Mouse (Mus musculus): ENCODE measurements around the gene Slc34a3. TPM values are rescaled to one million over a fixed set of nuclear protein-coding genes. Genes with fewer than 3 reads are reported as not detected.
A peak's percentile ranks its signal among the peaks of the same experiment; 100 is the strongest.

Gene Slc34a3
- polyA plus RNA-seq, 1 experiment from 2014 or later = not detected

- Histone ChIP-seq H3K4me3 (ENCODE audit: low read length) (peak within 1 kb of the TSS; percentile 94), H3K27ac (ENCODE audit: low read length) (peak within 1 kb of the TSS; percentile 91), H3K4me2 (ENCODE audit: low read depth, low read length) (peak within 1 kb of the TSS; percentile 96), H3K4me1 (ENCODE audit: control insufficient read depth, insufficient read depth, low read length) (peaks cover 10% of the 10 kb centered on the region), H3K27me3 (ENCODE audit: control insufficient read depth, insufficient read depth, low read length) (no peaks in the 10 kb centered on the region), H3K9ac (ENCODE audit: low read length) (peak within 1 kb of the TSS; percentile 94), H3K36me3 (ENCODE audit: control insufficient read depth, insufficient read depth) (peaks cover 2% of the 10 kb centered on the region), H3K9me3 (replicated peaks; ENCODE audit: control insufficient read depth, low read length) (no peaks in the 10 kb centered on the region)
- peak; percentile 97 for ATAC-seq (replicated peaks; ENCODE audit: extremely low read depth, insufficient read depth, low FRiP score)
- under 1% methylated on average over 44 of the region's 44 CpGs for WGBS
These were observed 23.0 kb downstream of the Slc34a3 start, which contains the start of gene Nelfb for GRCm38 (mm10) chr2:25211121-25211670. Nelfb (minus strand) TSS chr2:25211489.

DNA sequence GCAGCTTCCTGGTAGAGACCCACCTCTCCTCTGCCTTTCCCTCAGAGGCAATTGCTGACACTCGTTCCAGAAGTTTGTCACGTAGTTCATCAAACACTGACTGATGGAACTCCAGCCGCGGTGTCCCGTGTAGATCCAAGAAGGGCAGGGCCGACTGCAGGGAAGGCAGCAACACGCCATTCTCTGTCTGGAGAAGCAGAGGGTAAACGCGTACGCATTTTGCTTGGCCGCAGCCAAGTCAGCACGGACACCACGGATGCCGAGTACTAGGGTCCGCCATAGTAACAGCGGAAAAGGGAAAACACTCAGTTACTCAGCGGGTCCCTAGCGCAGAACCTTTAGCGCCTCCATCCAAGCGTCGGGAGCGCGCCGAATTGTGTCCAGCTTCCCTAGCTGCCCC lies 23.5 kb downstream of the Slc34a3 start:
- 1% methylated on average over 24 of the region's 24 CpGs for WGBS
- no peaks in the 10 kb centered on the region for H3K27me3 ChIP-seq (ENCODE audit: control insufficient read depth, insufficient read depth, low read length)
- H3K4me3 ChIP-seq (ENCODE audit: low read length) = peak overlapping the region; percentile 94
- peak overlapping the region; percentile 91 for H3K27ac ChIP-seq (ENCODE audit: low read length)
- H3K4me1 ChIP-seq (ENCODE audit: control insufficient read depth, insufficient read depth, low read length) = peaks cover 10% of the 10 kb centered on the region
- peaks cover 7% of the 10 kb centered on the region for H3K36me3 ChIP-seq (ENCODE audit: control insufficient read depth, insufficient read depth)
- ATAC-seq (replicated peaks; ENCODE audit: extremely low read depth, insufficient read depth, low FRiP score) = no peak
- no peaks in the 10 kb centered on the region for H3K9me3 ChIP-seq (replicated peaks; ENCODE audit: control insufficient read depth, low read length)
- H3K9ac ChIP-seq (ENCODE audit: low read length) = peak overlapping the region; percentile 94
- peak overlapping the region; percentile 96 for H3K4me2 ChIP-seq (ENCODE audit: low read depth, low read length)

DNA sequence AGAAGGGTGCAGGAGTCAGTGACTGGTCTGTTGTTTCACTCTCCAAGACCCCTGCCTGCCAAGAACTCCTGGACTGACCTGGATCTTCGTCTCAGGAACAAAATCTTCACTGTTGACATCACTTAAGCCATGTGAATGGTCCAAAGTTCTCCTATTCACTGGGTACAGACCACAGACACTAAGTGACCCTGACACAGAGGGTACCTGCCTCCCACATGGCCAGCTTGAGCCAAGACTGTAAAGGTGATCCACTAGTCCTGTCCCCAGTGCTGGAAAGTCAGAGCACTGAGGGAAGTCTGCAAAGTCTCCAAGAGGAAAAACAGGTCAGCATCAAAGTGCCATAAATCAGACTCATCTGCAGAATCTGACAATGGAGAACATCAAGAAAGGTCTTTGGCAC lies 26.6 kb downstream of the Slc34a3 start:
- no peak for ATAC-seq (replicated peaks; ENCODE audit: extremely low read depth, insufficient read depth, low FRiP score)
- no peak overlapping the region for H3K27ac ChIP-seq (ENCODE audit: low read length)
- no peaks in the 10 kb centered on the region for H3K27me3 ChIP-seq (ENCODE audit: control insufficient read depth, insufficient read depth, low read length)
- no peak overlapping the region for H3K9ac ChIP-seq (ENCODE audit: low read length)
- H3K4me3 ChIP-seq (ENCODE audit: low read length) = no peak overlapping the region
- H3K4me2 ChIP-seq (ENCODE audit: low read depth, low read length) = no peak overlapping the region
- H3K9me3 ChIP-seq (replicated peaks; ENCODE audit: control insufficient read depth, low read length) = no peaks in the 10 kb centered on the region
- H3K4me1 ChIP-seq (ENCODE audit: control insufficient read depth, insufficient read depth, low read length) = peaks cover 10% of the 10 kb centered on the region
- H3K36me3 ChIP-seq (ENCODE audit: control insufficient read depth, insufficient read depth) = peaks cover 27% of the 10 kb centered on the region
- WGBS = 82% methylated on average over 1 of the region's 1 CpGs

GRCm38 (mm10) chr2:25203631-25204214 lies 30.4 kb downstream of the Slc34a3 start:
- H3K27ac ChIP-seq (ENCODE audit: low read length) = no peak overlapping the region
- no peak overlapping the region for H3K4me2 ChIP-seq (ENCODE audit: low read depth, low read length)
- no peak overlapping the region for H3K9ac ChIP-seq (ENCODE audit: low read length)
- no peaks in the 10 kb centered on the region for H3K9me3 ChIP-seq (replicated peaks; ENCODE audit: control insufficient read depth, low read length)
- peaks cover 52% of the 10 kb centered on the region for H3K36me3 ChIP-seq (ENCODE audit: control insufficient read depth, insufficient read depth)
- H3K4me3 ChIP-seq (ENCODE audit: low read length) = no peak overlapping the region
- 57% methylated on average over 4 of the region's 4 CpGs for WGBS
- H3K4me1 ChIP-seq (ENCODE audit: control insufficient read depth, insufficient read depth, low read length) = no peaks in the 10 kb centered on the region
- no peaks in the 10 kb centered on the region for H3K27me3 ChIP-seq (ENCODE audit: control insufficient read depth, insufficient read depth, low read length)
- ATAC-seq (replicated peaks; ENCODE audit: extremely low read depth, insufficient read depth, low FRiP score) = no peak

DNA sequence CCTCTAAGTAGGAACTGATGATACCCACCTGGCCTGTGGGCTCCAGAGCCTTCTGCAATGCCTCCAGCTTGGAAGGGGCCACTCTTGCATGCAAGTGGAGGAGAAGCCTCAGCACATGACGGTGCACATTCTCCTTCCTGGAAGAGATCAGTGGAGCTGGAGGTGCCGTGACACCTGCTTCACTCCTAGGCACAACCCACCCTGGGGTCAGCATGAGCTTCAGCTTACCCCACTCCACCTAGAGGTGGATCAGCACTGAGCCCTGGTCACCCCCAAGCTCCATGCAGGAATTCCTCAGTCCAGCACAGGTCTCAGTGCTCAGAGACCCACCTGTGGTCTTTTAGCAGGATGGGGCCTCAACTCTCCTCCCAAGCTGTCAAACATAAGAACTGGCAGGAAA lies 33.5 kb downstream of the Slc34a3 start:
- Histone ChIP-seq H3K27me3 (ENCODE audit: control insufficient read depth, insufficient read depth, low read length) (0 out of 2 replicates have a peak, but pooled peaks cover 3% of the 10 kb centered on the region), H3K9me3 (replicated peaks; ENCODE audit: control insufficient read depth, low read length) (no peaks in the 10 kb centered on the region), H3K27ac (ENCODE audit: low read length) (no peak overlapping the region), H3K4me1 (ENCODE audit: control insufficient read depth, insufficient read depth, low read length) (peaks cover 7% of the 10 kb centered on the region; the same call in 1 of the 2 replicates), H3K4me3 (ENCODE audit: low read length) (no peak overlapping the region), H3K36me3 (ENCODE audit: control insufficient read depth, insufficient read depth) (peaks cover 44% of the 10 kb centered on the region), H3K9ac (ENCODE audit: low read length) (no peak overlapping the region), H3K4me2 (ENCODE audit: low read depth, low read length) (no peak overlapping the region)
- 97% methylated on average over 2 of the region's 2 CpGs for WGBS
- ATAC-seq (replicated peaks; ENCODE audit: extremely low read depth, insufficient read depth, low FRiP score) = no peak

- peaks cover 28% of the 10 kb centered on the region for H3K4me1 ChIP-seq (ENCODE audit: control insufficient read depth, insufficient read depth, low read length)
- peaks cover 13% of the 10 kb centered on the region for H3K27me3 ChIP-seq (ENCODE audit: control insufficient read depth, insufficient read depth, low read length)
- no peaks in the 10 kb centered on the region for H3K9me3 ChIP-seq (replicated peaks; ENCODE audit: control insufficient read depth, low read length)
- ATAC-seq (replicated peaks; ENCODE audit: extremely low read depth, insufficient read depth, low FRiP score) = no peak
- peaks cover 28% of the 10 kb centered on the region for H3K36me3 ChIP-seq (ENCODE audit: control insufficient read depth, insufficient read depth)
- H3K4me2 ChIP-seq (ENCODE audit: low read depth, low read length) = no peak overlapping the region
- no peak overlapping the region for H3K9ac ChIP-seq (ENCODE audit: low read length)
- peak overlapping the region; percentile 90 for H3K27ac ChIP-seq (ENCODE audit: low read length)
- no peak overlapping the region for H3K4me3 ChIP-seq (ENCODE audit: low read length)
These were observed 36.2 kb downstream of the Slc34a3 start for GRCm38 (mm10) chr2:25197946-25198345.

DNA sequence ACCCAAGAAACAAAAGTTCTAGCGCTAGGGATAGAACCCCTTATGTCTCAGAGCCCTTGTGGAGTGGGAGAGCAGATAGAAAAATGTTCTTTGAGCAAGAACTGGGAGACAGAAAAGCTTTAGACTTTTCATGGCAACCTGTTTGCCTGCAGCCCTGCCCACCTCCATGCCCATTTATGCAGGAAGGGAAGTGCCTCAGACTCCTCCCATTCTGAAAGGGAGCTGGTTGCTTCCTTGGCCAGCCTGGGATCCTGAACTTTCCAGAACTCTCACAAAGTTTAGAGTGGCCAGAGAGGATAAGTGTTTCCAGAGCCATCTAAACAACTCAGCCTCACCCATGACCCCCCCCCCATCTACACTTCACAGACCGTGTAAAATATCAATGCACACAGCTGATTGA lies 37.0 kb downstream of the Slc34a3 start:
- Histone ChIP-seq H3K9me3 (replicated peaks; ENCODE audit: control insufficient read depth, low read length) (no peaks in the 10 kb centered on the region), H3K27me3 (ENCODE audit: control insufficient read depth, insufficient read depth, low read length) (peaks cover 13% of the 10 kb centered on the region), H3K27ac (ENCODE audit: low read length) (peak overlapping the region; percentile 90), H3K36me3 (ENCODE audit: control insufficient read depth, insufficient read depth) (peaks cover 21% of the 10 kb centered on the region), H3K4me1 (ENCODE audit: control insufficient read depth, insufficient read depth, low read length) (peaks cover 28% of the 10 kb centered on the region), H3K9ac (ENCODE audit: low read length) (no peak overlapping the region), H3K4me2 (ENCODE audit: low read depth, low read length) (peak overlapping the region; percentile 64), H3K4me3 (ENCODE audit: low read length) (peak overlapping the region; percentile 48; the same call in 1 of the 2 replicates)
- 23% methylated on average over 2 of the region's 2 CpGs for WGBS
- no peak for ATAC-seq (replicated peaks; ENCODE audit: extremely low read depth, insufficient read depth, low FRiP score)

- peak; percentile 64 for ATAC-seq (replicated peaks; ENCODE audit: extremely low read depth, insufficient read depth, low FRiP score)
- 13% methylated on average over 8 of the region's 8 CpGs for WGBS
- peaks cover 28% of the 10 kb centered on the region for H3K4me1 ChIP-seq (ENCODE audit: control insufficient read depth, insufficient read depth, low read length)
These were observed 37.8 kb downstream of the Slc34a3 start, which contains the start of gene Tor4a for GRCm38 (mm10) chr2:25196172-25196954. Tor4a (minus strand) TSS chr2:25196886.

More at GRCm38 (mm10) chr2:25196172-25196954, 37.8 kb downstream of the Slc34a3 start, which contains the start of gene Tor4a:
- Histone ChIP-seq H3K27me3 (ENCODE audit: control insufficient read depth, insufficient read depth, low read length) (peaks cover 13% of the 10 kb centered on the region), H3K4me2 (ENCODE audit: low read depth, low read length) (peak within 1 kb of the TSS; percentile 64), H3K36me3 (ENCODE audit: control insufficient read depth, insufficient read depth) (peaks cover 19% of the 10 kb centered on the region), H3K4me3 (ENCODE audit: low read length) (peak within 1 kb of the TSS; percentile 48), H3K27ac (ENCODE audit: low read length) (peak within 1 kb of the TSS; percentile 90), H3K9me3 (replicated peaks; ENCODE audit: control insufficient read depth, low read length) (no peaks in the 10 kb centered on the region), H3K9ac (ENCODE audit: low read length) (peak within 1 kb of the TSS; percentile 67)

Measured in heart, embryonic 16.5 days (tissue).